ENCODE assay signal across 28 mouse cellular contexts in the genomic region with DNA sequence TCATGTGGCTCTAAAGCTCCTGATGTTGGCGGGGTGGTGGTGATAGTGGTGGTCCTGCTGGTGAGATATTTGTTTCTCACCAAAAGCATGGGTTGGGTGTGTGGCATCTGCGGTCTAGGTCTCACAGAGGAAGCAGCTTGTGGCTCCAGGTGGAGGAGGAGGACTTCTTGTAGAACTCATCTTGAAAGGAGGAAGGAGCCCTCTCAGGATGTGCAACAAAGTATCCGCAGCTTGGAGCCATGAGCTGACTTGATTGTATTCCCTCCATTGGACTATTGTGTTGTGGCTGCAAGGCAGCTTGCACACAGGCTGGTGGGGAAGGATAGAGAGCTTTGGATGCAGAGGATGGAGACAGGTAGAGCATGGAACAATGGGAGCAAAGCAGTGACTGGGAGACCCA.
"Had no signal": no experiment of that assay in that cellular context is flagged by ENCODE, and none has a peak within 500 bp of the region (broad histone marks: within the 10 kb centered on the region; RNA-seq: fewer than 3 reads in every experiment).

No protein-coding gene starts in this region.

- H3K9me3 ChIP-seq: embryonic facial prominence, embryonic 10.5 days; embryonic facial prominence, embryonic 12.5 days; embryonic facial prominence, embryonic 13.5 days; embryonic facial prominence, embryonic 15.5 days; forebrain, embryonic 10.5 days; forebrain, embryonic 12.5 days; forebrain, embryonic 13.5 days; forebrain, embryonic 15.5 days had no signal

- H3K36me3 ChIP-seq: embryonic facial prominence, embryonic 10.5 days; embryonic facial prominence, embryonic 12.5 days; embryonic facial prominence, embryonic 13.5 days; embryonic facial prominence, embryonic 15.5 days; forebrain, embryonic 10.5 days; forebrain, embryonic 12.5 days; forebrain, embryonic 15.5 days had no signal

- DNase-seq: cerebellum, adult 18-20 months; cerebellum, adult 2 months; cerebellum, adult 8-10 months; cerebellum, adult 9-10 months; cerebellum, adult 9-11 months; cerebellum, postnatal 10 days; cerebellum, postnatal 14 days; cerebellum, postnatal 25 days; cerebellum, postnatal 36 days; embryo, embryonic 11 days; forebrain, postnatal 0 days; gastrocnemius, adult 2 months; gastrocnemius, postnatal 10 days; gastrocnemius, postnatal 14 days; gastrocnemius, postnatal 25 days; gastrocnemius, postnatal 36 days; heart, adult 18-20 months; heart, adult 2 months had no signal

- H3K4me1 ChIP-seq: embryonic facial prominence, embryonic 10.5 days; embryonic facial prominence, embryonic 12.5 days; embryonic facial prominence, embryonic 13.5 days; embryonic facial prominence, embryonic 15.5 days had no signal

- H3K27me3 ChIP-seq: embryonic facial prominence, embryonic 12.5 days; embryonic facial prominence, embryonic 13.5 days; embryonic facial prominence, embryonic 15.5 days; forebrain, embryonic 12.5 days; forebrain, embryonic 13.5 days; forebrain, embryonic 15.5 days had no signal

- ATAC-seq: forebrain, embryonic 13.5 days; forebrain, embryonic 14.5 days; forebrain, embryonic 15.5 days; forebrain, postnatal 0 days had no signal

- H3K4me2 ChIP-seq: embryonic facial prominence, embryonic 12.5 days; embryonic facial prominence, embryonic 13.5 days; embryonic facial prominence, embryonic 15.5 days; forebrain, embryonic 12.5 days; forebrain, embryonic 13.5 days; forebrain, embryonic 15.5 days had no signal

- H3K4me3 ChIP-seq: embryonic facial prominence, embryonic 10.5 days; embryonic facial prominence, embryonic 12.5 days; embryonic facial prominence, embryonic 13.5 days; embryonic facial prominence, embryonic 15.5 days; erythroblast, embryonic 14.5 days; forebrain, embryonic 10.5 days; forebrain, embryonic 12.5 days; forebrain, embryonic 13.5 days; forebrain, embryonic 15.5 days; gastrocnemius, adult 2 months; heart, adult 2 months had no signal

- H3K9ac ChIP-seq: embryonic facial prominence, embryonic 12.5 days; embryonic facial prominence, embryonic 13.5 days; embryonic facial prominence, embryonic 15.5 days; forebrain, embryonic 12.5 days; forebrain, embryonic 13.5 days; forebrain, embryonic 15.5 days; forebrain, postnatal 0 days had no signal

- H3K27ac ChIP-seq: embryonic facial prominence, embryonic 10.5 days; embryonic facial prominence, embryonic 12.5 days; embryonic facial prominence, embryonic 13.5 days; embryonic facial prominence, embryonic 15.5 days; forebrain, embryonic 10.5 days; forebrain, embryonic 12.5 days; forebrain, embryonic 13.5 days; forebrain, embryonic 15.5 days; gastrocnemius, adult 2 months; heart, adult 2 months had no signal
